Mouse (Mus musculus): Measurements from ENCODE around the gene Hspa4.

The Hspa4 gene

DNA sequence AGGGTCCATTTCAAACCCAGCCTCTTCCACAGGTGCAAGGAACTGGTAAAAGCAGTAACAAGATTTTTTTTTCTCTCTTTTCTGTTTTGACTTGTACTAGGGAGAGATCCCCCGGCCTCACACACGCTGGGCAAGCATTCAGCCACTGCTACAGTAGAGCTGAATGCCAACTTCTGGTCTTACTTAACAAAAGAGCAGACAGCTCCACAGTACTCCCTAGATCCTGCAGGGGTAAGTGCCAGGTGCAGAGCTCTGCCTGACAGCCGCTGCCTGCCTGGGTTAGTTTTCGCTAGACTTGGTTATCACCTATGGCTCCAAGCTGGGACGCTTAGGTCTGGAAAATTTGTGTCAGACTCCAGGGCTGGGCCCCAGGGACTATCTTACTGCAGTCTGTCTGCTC is 50.6 kb downstream of the Hspa4 start:
- DNase-seq: no peak

DNA sequence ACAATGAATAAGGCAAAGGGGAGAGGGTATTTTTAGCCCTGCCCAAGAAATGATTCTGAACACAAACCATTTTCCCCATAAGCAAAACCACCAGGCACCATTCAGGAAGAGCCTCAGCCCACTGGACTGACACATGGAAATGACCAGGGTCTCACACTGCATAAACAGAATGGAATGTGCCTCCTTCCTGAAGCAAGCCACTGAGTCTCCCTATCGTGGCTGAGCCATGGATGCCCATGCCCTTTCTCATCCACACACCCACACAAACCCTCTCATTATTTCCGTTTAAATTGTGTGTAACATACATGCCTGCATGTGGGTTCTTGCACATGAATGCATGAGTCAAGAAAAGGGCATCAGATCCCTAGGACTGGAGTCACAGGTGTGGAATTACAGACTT is 54.7 kb downstream of the Hspa4 start:
- no peak for DNase-seq

DNA sequence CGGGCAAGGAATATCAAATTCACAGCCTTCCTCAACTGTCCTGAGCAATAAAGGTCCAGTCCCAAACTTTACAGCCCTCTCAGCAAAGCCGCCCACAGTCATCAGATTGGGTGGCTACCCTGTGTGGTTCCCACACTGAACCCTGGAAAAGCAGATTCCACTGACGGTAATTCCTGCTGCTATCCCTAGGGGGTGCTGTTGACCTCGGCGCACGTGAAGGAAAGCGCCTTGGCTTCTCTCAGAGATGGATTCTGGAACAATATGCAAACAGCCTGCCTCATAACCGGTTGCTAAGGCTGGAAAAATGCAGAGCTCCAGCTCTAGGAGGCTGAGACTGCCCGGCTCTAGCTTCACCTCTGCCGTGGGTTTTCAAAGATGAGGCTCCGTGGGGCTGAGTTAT is 57.1 kb downstream of the Hspa4 start:
- DNase-seq: peak in 1 of 2 experiments; percentile 18

DNA sequence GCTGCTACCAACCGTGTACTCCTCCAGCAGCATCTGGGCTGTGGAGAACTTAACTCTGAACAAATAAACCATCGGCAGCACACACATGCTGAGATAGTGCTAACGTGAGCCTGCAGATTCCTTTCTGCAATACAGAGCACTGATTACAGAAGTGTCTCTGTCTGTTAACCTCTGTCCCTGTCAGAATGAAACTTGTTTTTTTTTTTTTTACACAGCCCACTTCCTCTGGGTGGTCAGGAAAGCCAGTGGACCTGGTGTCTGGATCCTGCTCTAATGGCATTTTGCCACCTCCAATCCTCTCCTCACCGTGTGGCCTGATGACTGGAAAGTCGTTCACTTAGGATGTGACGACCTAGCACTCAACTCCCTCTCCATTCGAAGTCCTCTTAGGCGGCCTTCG is 66.7 kb downstream of the Hspa4 start:
- DNase-seq: no peak

DNA sequence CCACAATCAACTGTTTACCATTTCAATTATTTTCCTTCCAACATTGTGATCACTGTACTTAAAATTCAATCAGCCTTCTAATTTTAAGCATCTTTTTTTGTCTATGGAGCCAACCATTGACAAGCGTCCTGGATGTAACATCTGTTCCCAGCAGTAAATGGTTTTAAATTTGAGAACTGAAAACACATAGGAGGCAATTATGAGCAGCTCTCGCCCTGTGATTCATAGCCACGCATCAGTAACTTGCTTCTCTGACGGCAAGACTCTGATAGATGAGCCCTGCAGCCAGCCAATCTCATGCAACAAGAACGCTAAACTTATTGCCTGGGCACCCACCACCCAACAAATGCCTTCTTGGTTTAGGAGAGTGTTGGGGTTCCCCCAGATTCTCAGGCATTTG is 68.4 kb downstream of the Hspa4 start:
- DNase-seq: no peak

- DNase-seq: no peak
These were observed 71.2 kb downstream of the Hspa4 start for GRCm38 (mm10) chr11:53229011-53229410.

DNA sequence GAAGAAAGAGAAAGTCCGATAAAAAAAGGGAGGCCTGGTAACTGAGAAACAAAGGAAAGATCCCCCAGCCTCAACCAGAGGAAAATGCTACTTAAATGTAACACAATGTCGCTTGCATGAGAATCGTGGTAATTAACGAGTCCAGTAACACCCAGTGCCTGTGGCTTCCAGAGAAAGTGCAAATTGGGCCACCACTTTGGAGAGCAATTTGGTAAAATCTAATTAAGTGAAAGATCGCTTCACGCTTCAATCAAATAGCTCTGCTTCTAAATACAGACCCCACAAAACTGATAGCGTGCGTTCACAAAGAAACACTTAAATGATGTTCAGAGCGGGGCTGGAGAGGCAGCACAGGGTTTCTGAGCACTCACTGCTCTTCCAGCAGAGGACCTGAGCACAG is 89.4 kb downstream of the Hspa4 start:
- no peak for DNase-seq
